Mouse (Mus musculus) midbrain, embryonic 11.5 days (tissue): Measurements from ENCODE around the gene Pcgf2. TPM values are rescaled to one million over a fixed set of nuclear protein-coding genes. Genes with fewer than 3 reads are reported as not detected.
"Not testable (repeated sequence)": the region's sequence is repeated elsewhere in the genome, so short reads cannot be mapped to it uniquely, and the experiment has no call there.

Experiments
- ATAC-seq: fragments of 200-750 bp; cut with Nextera tagmentation; 2 replicates; pipeline ENCODE4 v1.8.0; 2017; ENCODE audit warnings: moderate TSS enrichment, moderate library complexity; ENCODE audit not compliant: low FRiP score
- DNase-seq: peaks from one replicate; pipeline ENCODE4 v3.0.0; 2015; ENCODE audit warnings: low spot score; ENCODE audit errors: missing footprints
- H3K27ac ChIP-seq: fragments of 300-500 bp; sonication (generic); 2 replicates; pipeline ENCODE4 v1.5.1; 2014; ENCODE audit warnings: low read depth, low read length
- H3K27me3 ChIP-seq: fragments of 300-500 bp; sonication (generic); 2 replicates; pipeline ENCODE4 v1.6.1; 2014; ENCODE audit warnings: mild to moderate bottlenecking, low read length, moderate library complexity, mixed read lengths; ENCODE audit not compliant: control insufficient read depth, insufficient read depth
- H3K36me3 ChIP-seq: fragments of 300-500 bp; sonication (generic); 2 replicates; pipeline ENCODE4 v1.6.1; 2014; ENCODE audit warnings: mild to moderate bottlenecking, low read length, moderate library complexity, mixed read lengths; ENCODE audit not compliant: control insufficient read depth, insufficient read depth
- H3K4me1 ChIP-seq: fragments of 300-500 bp; sonication (generic); 2 replicates; pipeline ENCODE4 v1.6.1; 2014; ENCODE audit warnings: low read length; ENCODE audit not compliant: control insufficient read depth, insufficient read depth
- H3K4me2 ChIP-seq: fragments of 300-500 bp; sonication (generic); 2 replicates; pipeline ENCODE4 v1.6.1; 2014; ENCODE audit warnings: mild to moderate bottlenecking, moderate library complexity
- H3K4me3 ChIP-seq: fragments of 300-500 bp; sonication (generic); 2 replicates; pipeline ENCODE4 v1.5.1; 2014; ENCODE audit warnings: low read depth, low read length
- H3K9ac ChIP-seq: fragments of 300-500 bp; sonication (generic); 2 replicates; pipeline ENCODE4 v1.6.1; 2014; ENCODE audit warnings: low read length
- H3K9me3 ChIP-seq: fragments of 300-500 bp; sonication (generic); 2 replicates; pipeline ENCODE4 v1.6.1; 2016; ENCODE audit warnings: low read length; ENCODE audit not compliant: control insufficient read depth
- WGBS: fragments of 180-500 bp; shearing (Covaris S2); extraction: QIAGEN DNeasy Blood & Tissue Kit; methylation state at CpG from one replicate; pipeline ENCODE4 v1.1.7; 2014; 5-methylcytosine and 5-hydroxymethylcytosine counted together
- polyA plus RNA-seq: library from polyadenylated mRNA; unstranded; fragments of >200 nt; fragmentation: Nextera tagmentation; extraction: Ambion mirVana; gene quantifications from 2 replicates; pipeline ENCODE4 v1.2.1, GENCODE M21; 2014

Gene Pcgf2
- polyA plus RNA-seq, 1 experiment from 2014 or later: 16.1 TPM

GRCm38 (mm10) chr11:97662207-97662892 is 37.9 kb downstream of the Pcgf2 start:
- H3K4me1 ChIP-seq: peaks cover 39% of the 10 kb centered on the region
- peak overlapping the region; percentile 97 for H3K4me3 ChIP-seq
- peaks cover 12% of the 10 kb centered on the region for H3K27me3 ChIP-seq
- H3K4me2 ChIP-seq: peak overlapping the region; percentile 70
- H3K9me3 ChIP-seq: no peaks in the 10 kb centered on the region
- DNase-seq: peak; percentile 92
- peaks cover 10% of the 10 kb centered on the region for H3K36me3 ChIP-seq
- ATAC-seq: no peak
- under 1% methylated on average over 21 of the region's 21 CpGs for WGBS
- H3K9ac ChIP-seq: peak overlapping the region; percentile 93
- H3K27ac ChIP-seq: peak overlapping the region; percentile 87; the same call in 1 of the 2 replicates

DNA sequence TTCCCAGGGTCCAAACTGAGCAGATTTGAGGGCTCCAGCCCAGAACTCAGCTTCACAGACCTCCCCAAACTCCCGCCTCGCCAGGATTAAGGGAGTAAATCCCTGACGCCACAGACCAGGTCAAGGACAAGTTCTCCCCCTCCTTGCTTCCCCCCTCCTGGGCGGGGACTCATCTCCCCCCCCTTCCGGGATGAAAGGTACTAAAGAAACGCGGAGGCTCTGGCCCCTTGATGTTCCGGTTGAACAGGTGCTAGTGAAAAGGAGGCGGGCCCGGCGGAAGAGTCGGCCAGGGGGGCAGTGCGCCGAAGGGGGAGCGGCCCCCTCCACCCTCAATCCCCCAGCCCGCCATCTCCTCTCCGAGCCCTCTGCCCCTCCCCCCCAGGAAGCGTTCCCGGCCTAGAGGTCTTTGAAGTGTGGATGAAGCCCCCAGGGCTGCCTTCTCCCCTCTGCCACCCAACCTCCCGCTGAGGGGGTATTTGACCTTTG is 38.6 kb downstream of the Pcgf2 start:
- DNase-seq (peak; percentile 93), ATAC-seq (no peak)
- Histone ChIP-seq H3K27me3 (peaks cover 12% of the 10 kb centered on the region), H3K9me3 (no peaks in the 10 kb centered on the region), H3K27ac (peak overlapping the region; percentile 30; the same call in 1 of the 2 replicates), H3K4me3 (peak overlapping the region; percentile 22), H3K9ac (peak overlapping the region; percentile 27; the same call in 1 of the 2 replicates), H3K4me2 (peak overlapping the region; percentile 70), H3K36me3 (peaks cover 5% of the 10 kb centered on the region; the same call in 1 of the 2 replicates), H3K4me1 (peaks cover 39% of the 10 kb centered on the region)
- WGBS: under 1% methylated on average over 20 of the region's 20 CpGs

DNA sequence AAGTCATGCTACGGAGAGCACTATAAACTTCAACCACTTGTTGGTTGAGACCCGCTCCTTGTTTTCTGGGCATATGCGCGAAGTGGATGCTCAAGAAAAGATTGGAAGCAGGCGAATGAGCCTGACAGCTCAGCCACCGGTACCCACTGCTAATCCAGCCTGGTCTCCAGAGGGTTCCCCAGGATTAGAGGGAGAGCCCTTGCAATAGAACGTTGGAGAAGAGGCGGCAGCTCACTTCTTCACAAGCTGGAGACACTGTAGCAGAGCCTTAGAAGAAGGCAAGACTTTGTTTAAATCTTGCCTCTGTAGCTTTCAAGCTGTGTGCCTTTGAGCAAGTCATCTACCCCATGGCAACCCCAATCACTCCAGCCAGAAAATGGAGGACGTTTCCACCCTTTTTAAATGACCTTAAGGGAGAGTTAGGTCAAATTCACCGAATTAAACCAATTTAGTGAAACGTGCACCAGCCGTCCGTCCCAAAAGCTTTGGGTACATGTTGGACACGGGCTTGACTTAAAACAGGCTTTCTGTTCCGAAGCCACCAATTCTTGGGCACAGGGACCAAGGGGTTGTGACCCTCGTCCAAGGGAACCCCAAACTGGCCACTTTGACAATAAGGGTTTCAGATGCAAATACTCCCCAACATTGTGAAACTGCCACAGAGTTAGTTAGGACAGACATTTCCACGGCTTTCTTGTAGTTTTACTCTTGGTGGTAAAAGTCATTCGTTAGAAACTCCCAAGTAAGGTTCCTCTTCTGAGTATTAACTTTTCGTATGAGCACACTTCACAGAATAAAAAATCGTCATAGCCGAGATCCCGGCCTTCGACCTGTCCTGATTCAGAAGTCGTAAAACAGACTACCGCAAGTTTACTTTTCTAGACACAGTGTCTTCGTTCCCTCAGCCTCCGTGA is 39.3 kb downstream of the Pcgf2 start:
- ATAC-seq (no peak), DNase-seq (peak; percentile 93)
- Histone ChIP-seq H3K27ac (no peak overlapping the region; the same call in 1 of the 2 replicates), H3K4me1 (peaks cover 39% of the 10 kb centered on the region), H3K27me3 (peaks cover 12% of the 10 kb centered on the region), H3K9me3 (no peaks in the 10 kb centered on the region), H3K9ac (peak overlapping the region; percentile 54), H3K4me3 (peak overlapping the region; percentile 63), H3K4me2 (peak overlapping the region; percentile 70), H3K36me3 (peaks cover 5% of the 10 kb centered on the region; the same call in 1 of the 2 replicates)
- WGBS: 2% methylated on average over 27 of the region's 27 CpGs

GRCm38 (mm10) chr11:97659990-97660714 is 40.1 kb downstream of the Pcgf2 start:
- Histone ChIP-seq H3K36me3 (no peaks in the 10 kb centered on the region; the same call in 1 of the 2 replicates), H3K27ac (no peak overlapping the region), H3K9ac (peak overlapping the region; percentile 81), H3K4me1 (peaks cover 38% of the 10 kb centered on the region), H3K9me3 (no peaks in the 10 kb centered on the region), H3K27me3 (peaks cover 12% of the 10 kb centered on the region), H3K4me2 (peak overlapping the region; percentile 50), H3K4me3 (peak overlapping the region; percentile 63)
- WGBS: under 1% methylated on average over 65 of the region's 78 CpGs
- ATAC-seq (peak; percentile 83), DNase-seq (peak; percentile 95)

DNA sequence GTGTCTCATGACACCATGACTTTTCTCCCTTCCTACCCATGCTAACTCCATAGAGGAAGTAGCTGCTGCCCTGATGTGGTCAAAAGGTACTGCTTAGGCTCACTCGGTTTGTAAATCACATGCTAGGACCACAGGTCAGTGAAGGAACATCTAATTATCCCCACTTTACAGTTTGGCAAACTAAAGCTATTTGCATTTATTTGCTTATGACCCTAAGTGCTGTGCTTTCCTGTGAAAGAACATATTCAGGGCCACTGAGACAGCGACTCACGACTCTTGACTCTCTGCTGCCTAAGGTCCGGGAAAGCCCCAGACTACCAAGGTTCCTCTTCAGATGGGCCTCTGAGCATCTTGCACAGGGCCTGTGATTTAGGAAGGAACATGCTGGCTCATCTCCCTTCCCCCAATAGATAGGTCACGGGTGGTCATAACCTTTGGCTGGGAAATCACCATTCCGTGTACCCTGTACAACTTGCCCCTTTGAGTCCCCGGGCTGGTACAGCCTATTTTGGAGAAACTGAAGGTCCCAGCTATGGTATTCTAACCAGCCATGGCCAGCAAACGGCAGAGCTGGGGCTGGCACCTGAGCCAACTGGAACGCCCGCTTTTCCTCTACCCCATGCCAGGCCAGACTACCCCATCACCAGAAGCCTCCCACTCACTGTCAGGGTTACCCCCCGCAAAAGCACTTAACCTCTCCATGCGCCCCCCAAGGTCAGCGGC is 40.9 kb downstream of the Pcgf2 start:
- H3K9ac ChIP-seq: peak overlapping the region; percentile 81
- H3K27me3 ChIP-seq: peaks cover 12% of the 10 kb centered on the region
- no peaks in the 10 kb centered on the region for H3K36me3 ChIP-seq
- H3K4me3 ChIP-seq: peak overlapping the region; percentile 63
- no peak overlapping the region for H3K27ac ChIP-seq
- H3K4me1 ChIP-seq: peaks cover 31% of the 10 kb centered on the region
- WGBS: 10% methylated on average over 13 of the region's 13 CpGs
- no peaks in the 10 kb centered on the region for H3K9me3 ChIP-seq
- ATAC-seq (no peak), DNase-seq (no peak)
- peak overlapping the region; percentile 50 for H3K4me2 ChIP-seq

GRCm38 (mm10) chr11:97658751-97659266 is 41.5 kb downstream of the Pcgf2 start:
- no peak overlapping the region for H3K27ac ChIP-seq
- H3K27me3 ChIP-seq: peaks cover 12% of the 10 kb centered on the region
- WGBS: 70% methylated on average over 11 of the region's 11 CpGs
- ATAC-seq: no peak
- no peak overlapping the region for H3K4me3 ChIP-seq
- no peaks in the 10 kb centered on the region for H3K9me3 ChIP-seq
- H3K9ac ChIP-seq: peak overlapping the region; percentile 81; the same call in 1 of the 2 replicates
- H3K36me3 ChIP-seq: no peaks in the 10 kb centered on the region
- no peak for DNase-seq
- H3K4me1 ChIP-seq: peaks cover 27% of the 10 kb centered on the region
- no peak overlapping the region for H3K4me2 ChIP-seq

DNA sequence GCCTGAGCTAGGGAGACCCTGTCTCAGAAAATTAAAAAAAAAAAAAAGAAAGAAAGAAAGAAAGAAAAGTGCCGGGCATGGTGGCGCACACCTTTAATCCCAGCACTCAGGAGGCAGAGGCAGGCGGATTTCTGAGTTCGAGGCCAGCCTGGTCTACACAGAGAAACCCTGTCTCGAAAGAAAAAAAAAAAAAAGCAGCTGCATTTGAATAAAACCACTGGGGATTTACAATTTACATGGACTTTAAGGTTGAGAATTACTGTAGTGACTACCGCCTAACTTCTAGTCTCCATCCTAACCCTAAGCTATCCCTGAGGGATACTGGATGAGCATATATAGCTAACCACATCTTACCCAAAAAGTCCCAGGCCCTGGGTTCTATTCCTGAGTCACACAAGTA is 42.3 kb downstream of the Pcgf2 start:
- Histone ChIP-seq H3K4me1 (peaks cover 27% of the 10 kb centered on the region), H3K27me3 (peaks cover 12% of the 10 kb centered on the region)
- not testable (repeated sequence) for H3K9ac ChIP-seq, H3K4me2 ChIP-seq, H3K36me3 ChIP-seq, H3K4me3 ChIP-seq, H3K27ac ChIP-seq, DNase-seq, H3K9me3 ChIP-seq, ATAC-seq
- WGBS: 91% methylated on average over 6 of the region's 6 CpGs
